Mouse (Mus musculus): ENCODE data around the gene D1Ertd622e.
"Not testable (repeated sequence)": the region's sequence is repeated elsewhere in the genome, so short reads cannot be mapped to it uniquely, and the experiment has no call there.

D1Ertd622e gene

GRCm38 (mm10) chr1:97632545-97633256 lies 29.2 kb downstream of the D1Ertd622e start:
- no peak for DNase-seq (ENCODE audit: low read depth, low spot score)

GRCm38 (mm10) chr1:97631843-97632470 lies 29.9 kb downstream of the D1Ertd622e start:
- DNase-seq (ENCODE audit: low read depth, low spot score) = no peak

DNA sequence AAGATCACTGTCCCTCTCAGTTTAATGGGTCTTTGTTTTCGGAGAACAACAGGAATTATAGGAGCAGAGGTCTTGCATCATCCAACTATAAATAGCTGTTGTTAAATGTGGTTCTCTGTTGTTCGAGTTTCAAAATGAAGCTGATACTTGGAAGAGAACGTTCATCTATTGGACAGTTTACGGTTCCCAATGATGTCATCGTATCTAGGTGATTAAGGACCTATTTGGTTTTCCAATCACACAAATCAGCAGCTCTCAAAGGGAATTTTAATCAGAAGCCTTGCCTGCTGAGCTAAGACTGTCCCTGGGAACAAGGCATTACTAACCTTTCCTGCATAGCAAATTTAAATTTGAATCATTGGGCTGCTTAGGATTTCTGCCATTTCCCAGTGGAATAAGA lies 31.7 kb downstream of the D1Ertd622e start:
- DNase-seq (ENCODE audit: low read depth, low spot score) = no peak

- DNase-seq (ENCODE audit: low read depth, low spot score) = no peak
These were observed 33.0 kb downstream of the D1Ertd622e start for GRCm38 (mm10) chr1:97628859-97629258.

- DNase-seq (ENCODE audit: low read depth, low spot score) = no peak
These were observed 33.9 kb downstream of the D1Ertd622e start for GRCm38 (mm10) chr1:97628016-97628415.

GRCm38 (mm10) chr1:97625427-97625826 lies 36.4 kb downstream of the D1Ertd622e start:
- DNase-seq (ENCODE audit: low read depth, low spot score) = no peak

GRCm38 (mm10) chr1:97624386-97624785 lies 37.5 kb downstream of the D1Ertd622e start:
- no peak for DNase-seq (ENCODE audit: low read depth, low spot score)

- no peak for DNase-seq (ENCODE audit: low read depth, low spot score)
These were observed 38.5 kb downstream of the D1Ertd622e start for GRCm38 (mm10) chr1:97623214-97623856.

DNA sequence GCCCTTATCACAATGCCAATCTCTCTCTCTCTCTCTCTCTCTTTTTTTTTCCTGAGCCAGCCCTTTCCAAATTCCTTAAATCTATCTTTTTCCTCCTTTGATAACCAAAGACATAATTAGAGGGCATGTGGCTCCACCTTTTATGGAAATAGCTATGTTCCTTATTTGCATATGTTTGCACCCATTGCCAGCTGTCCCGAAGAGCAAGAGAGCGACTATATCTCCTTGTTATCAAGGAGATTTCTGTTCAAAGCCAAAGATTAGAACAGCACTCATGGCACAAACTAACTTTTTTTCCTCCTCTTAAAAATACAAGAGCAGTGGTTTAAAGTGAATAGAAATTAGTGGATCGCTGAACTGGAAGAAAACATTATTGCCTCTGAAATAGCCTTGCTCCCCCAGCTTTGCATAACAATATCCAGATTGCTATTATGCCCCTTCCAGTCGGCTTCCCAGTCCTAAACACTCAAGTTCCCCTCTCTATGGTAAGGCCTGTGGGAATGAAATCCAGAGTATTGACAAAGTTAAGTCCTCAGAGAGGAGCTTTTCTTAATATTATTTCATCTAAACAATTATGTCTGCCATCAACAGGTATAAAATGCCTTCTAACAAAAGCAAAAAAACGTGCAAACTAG lies 39.2 kb downstream of the D1Ertd622e start:
- DNase-seq (ENCODE audit: low read depth, low spot score) = no peak

DNA sequence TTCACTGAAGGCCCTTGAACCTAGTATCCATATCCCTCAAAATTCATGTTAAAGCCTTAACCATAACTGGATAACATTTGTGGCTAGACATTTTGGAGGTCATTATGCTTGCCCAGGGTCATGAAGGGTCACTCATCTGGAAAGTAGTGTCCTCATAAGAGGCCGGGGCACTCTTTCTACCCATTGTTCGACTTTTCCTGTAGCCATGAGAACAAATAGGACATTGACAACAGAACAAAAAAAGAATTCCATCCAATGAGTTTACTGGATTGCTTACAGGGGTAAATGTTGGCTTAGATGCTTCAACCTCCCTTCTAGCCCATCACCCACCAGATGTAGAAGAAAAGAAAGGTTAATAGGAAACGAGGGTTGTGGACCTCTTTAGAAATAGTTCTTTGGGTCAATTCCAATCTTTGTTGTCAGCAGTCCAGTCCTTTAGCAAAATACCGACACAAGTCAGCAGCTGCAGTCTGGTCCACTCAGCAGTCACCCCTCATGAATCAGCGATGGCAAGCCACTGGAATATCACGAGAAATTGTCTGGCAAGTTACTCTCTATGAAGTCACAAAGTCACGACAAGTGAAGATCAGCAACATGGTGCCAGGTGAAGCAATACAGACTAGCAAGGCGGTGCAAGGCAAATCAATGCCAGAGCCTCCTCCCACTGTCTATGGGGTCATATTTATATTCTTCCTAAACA lies 42.1 kb downstream of the D1Ertd622e start:
- no peak for DNase-seq (ENCODE audit: low read depth, low spot score)

DNA sequence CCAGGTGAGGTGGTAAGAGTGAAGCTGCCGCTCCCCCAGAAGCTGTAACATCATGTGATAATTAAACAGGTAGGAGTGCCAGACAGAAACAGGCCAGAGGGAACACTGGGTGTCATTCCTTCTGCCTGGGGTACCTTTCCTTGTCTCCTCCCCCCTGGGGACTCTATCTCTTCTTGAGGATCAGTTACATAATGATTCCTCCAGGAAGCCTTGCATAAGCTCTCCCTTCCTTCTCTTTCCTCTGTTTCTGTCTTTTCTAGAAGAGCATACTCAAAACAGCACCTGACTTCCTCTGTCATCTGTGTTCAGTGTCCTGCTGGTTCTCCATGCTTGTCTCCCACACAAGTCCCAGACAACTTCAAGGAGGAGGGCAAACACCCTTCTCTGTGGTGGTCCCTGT lies 46.3 kb downstream of the D1Ertd622e start:
- DNase-seq (ENCODE audit: low read depth, low spot score) = no peak

DNA sequence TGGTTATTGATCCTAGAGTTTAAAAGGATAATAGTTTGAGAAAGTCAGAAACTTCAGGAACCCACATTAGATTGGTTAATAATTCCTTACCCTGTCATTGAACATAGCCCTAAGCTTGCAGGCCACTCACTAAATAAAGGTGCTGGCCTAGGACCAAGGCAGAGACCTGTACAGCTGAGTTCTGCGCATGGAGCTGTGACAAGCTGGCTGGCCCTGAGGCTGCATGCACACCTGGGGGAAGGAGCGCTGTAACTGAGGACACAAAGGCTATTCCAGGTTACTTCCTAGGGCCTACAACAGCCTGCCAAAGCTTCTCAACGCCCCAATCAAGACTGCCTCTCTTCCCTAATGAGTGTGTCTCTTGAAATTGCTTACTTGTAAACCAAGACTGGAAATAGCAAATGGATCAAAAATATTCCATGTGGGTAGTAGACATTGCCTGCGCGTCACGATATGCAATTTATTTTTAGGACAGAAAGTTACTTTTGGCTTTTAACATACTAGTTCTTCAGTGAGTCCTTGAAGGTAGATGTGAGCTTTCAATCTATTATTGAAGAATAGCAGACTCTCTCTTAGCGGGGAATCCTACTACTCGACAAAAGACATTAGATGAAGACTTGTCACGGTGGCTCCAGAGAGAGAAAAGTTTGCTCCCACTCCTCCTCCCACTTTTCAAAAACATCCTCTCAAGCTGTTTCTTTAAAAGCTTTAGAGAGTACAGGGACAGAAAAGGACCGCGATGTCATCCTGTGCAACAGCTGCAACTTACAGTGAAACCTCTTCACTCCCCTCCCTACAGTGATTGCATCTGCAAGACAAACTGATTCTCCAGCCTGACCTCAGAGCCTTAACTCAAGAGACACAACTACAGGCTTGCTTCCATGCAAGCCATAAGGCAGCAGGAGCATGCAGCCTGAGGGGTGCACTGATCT lies 47.1 kb downstream of the D1Ertd622e start:
- DNase-seq (ENCODE audit: low read depth, low spot score) = no peak

DNA sequence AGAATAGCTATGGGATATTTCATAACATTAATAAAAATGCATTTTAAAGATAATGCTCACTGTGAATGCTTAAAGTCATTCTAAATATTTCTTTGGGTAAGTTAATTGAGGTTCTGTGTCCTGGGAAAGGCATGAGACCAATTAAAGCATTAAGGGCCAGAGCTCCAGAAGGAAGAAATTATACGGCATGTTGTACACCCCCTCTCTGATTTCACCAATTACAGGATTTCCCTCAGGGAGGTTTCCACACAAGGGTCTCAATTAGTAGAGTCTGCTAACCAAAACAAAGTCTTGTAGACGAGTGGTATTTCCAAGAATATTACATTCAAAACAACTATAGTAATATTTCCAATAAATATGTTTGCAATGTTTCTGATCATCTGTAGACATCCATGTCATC lies 50.1 kb downstream of the D1Ertd622e start:
- DNase-seq (ENCODE audit: low read depth, low spot score) = no peak

DNA sequence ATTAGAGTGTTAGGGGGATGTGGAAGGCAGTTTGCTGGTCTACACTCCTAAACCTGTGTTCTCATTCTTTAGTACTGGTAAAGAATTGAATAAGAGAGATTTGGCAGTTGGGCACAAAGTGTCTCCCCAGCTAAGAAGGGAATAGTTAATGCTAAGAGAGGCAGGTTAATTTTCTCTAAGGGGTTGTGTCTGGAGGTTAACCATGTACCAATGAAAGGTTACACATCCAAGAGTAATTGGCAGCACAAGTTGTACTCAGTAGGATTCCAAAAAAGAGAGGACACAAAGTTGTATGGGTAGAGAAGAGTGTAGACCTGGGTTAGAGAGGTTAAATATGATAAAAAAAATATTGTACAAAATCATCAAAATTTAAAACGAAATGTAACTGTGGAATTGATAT lies 58.5 kb downstream of the D1Ertd622e start:
- no peak for DNase-seq (ENCODE audit: low read depth, low spot score)

DNA sequence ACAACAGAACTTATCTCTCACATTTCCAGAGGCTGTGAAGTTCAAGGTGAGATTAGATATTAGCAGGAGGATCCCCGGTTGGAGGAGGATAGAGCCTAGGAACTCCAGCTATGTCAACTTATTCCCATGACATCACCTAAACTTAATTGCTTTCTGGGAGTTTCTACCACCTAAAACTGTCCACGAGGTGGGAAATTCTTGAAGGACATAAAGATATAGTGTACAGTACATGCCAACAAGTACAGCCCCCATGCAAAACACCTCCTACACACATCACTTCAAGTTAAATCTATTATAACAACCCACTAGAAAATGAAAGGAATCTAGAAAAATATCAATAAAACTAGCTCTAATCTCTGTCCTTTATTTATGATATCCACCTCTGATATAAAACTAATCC lies 61.5 kb downstream of the D1Ertd622e start:
- DNase-seq (ENCODE audit: low read depth, low spot score) = no peak

GRCm38 (mm10) chr1:97599101-97599500 lies 62.8 kb downstream of the D1Ertd622e start:
- no peak for DNase-seq (ENCODE audit: low read depth, low spot score)

- DNase-seq (ENCODE audit: low read depth, low spot score) = no peak
These were observed 73.3 kb downstream of the D1Ertd622e start for GRCm38 (mm10) chr1:97588561-97588960.

DNA sequence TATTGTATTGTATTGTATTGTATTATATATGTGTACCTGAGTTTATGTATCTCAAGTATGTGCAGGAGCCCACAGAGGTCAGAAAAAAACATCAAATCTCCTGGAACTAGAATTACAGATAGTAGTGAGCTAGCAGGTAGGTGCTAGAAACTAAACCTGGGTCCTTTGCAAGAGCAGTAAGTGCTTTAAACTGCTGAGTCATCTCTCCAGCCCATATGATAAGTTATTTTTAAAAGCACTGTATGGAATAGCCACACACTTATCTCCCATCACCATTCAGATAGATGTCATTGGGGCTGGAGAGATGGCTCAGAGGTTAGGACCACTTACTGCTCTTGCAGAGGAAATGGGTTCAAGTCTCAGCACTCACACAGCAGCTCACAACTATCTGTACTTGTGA lies 76.8 kb downstream of the D1Ertd622e start:
- no peak for DNase-seq (ENCODE audit: low read depth, low spot score)

DNA sequence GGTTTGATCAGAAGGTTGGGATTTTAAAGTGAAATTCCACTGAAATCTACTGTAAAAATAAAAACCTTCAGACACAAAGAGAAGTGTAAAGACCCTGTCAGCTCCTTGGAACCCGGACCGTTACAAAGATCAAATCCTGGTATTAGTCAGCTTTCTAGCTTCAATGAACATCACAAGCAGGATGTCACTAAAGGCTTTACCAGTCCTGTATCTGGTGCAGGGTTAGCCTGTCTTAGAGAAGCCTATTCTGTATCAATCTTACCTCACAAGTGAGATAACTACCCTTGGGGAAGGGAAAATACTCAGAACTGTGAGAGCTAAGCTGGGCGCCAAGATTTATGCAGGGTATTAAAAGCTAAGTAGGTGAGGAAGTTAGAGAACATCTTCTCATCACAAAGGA lies 77.7 kb downstream of the D1Ertd622e start:
- DNase-seq (ENCODE audit: low read depth, low spot score) = no peak

DNA sequence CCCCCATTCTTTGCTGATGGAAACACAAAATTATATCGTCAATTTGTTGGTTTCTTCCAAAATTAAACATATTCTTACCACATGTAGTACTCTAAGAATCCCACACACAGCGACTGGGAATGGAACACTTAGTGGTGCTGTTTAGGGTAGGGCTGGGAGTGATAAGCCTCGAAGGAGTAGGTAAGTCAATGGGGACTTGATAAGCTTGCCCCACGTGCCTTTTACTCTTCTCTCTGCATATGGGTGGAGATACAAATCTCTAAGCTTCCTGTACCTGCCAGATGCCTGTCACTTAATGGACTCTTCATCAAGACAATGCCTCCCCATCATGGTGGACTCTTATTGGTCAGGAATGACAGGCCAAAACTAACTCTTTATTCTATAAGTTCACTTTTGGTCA lies 78.8 kb downstream of the D1Ertd622e start:
- DNase-seq (ENCODE audit: low read depth, low spot score) = no peak

DNA sequence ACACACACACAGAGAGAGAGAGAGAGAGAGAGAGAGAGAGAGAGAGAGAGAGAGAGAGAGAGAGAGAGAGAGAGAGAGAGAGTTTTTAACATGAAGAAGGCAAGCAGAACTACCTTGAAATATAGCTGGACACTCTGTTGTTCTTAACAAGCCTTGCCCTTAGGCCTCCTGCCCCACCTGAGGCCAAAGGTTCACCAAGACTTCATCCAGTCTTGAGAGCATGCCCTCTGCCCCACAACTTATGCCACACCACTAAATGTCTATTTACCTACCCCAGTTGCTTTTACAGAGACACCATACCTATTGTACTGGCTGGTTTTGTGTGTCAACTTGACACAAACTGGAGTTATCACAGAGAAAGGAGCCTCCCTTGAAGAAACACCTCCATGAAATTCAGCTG lies 81.2 kb downstream of the D1Ertd622e start:
- DNase-seq (ENCODE audit: low read depth, low spot score) = not testable (repeated sequence)
